Mouse (Mus musculus): Measurements from ENCODE around the gene Atp7a. TPM values are rescaled to one million over a fixed set of nuclear protein-coding genes. Genes with fewer than 3 reads are reported as not detected.
"Not testable (repeated sequence)": the region's sequence is repeated elsewhere in the genome, so short reads cannot be mapped to it uniquely, and the experiment has no call there.

The Atp7a gene
- 11.7 and 13.4 TPM in 2 replicates for polyA plus RNA-seq (2015; fragmentation: Nextera tagmentation; extraction: Ambion mirVana)

DNA sequence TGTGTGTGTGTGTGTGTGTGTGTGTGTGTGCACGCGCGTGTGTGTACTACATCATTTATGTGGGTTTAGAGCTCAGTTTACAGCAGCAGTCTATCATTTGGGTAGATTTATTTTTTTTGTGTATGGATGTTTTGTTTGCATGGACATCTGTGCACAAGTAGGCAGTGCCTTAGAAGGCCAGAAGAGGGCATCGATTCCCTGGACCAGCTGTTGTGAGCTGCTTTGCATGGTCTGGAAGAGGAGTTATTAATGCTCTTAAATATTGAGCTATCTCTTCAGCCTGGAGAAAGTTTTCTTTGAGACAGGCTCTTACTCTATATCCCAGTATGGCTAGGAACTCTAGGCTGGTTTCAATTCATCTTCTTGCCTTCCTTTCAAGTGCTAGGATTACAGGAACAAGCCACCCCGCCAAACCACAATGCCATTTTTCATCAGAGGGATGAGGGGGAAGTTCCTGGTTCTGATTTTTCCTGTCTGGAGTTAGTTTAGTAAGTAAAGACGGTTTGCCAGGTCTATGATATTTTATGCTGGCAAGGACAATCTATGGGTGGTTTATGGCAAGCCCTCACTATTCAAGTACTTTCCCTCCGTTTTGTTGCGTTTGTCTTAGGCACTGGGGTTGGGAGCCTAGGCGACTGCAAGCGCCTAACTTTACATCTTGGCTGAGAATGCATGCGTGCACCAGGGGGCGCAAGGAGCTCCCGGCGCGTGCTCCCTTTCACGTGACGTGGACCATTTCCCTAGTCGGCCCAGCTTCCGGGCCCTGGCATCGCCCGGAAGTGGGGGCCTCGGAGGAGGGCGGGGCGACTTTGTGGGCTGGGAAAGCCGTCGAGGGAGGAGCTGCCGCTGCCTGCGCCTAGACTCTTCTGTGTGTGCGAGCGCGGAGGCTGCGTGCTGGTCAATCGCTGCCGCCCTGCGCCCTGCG is at the start of gene Atp7a:
TSS of gene Atp7a (plus strand) at position 859 of the 925 bp plus-strand sequence.
- H3K4me1 ChIP-seq = peaks cover 7% of the 10 kb centered on the region
- H3K4me2 ChIP-seq = peak within 1 kb of the TSS; percentile 67
- peak; percentile 94 for ATAC-seq (ENCODE audit: extremely low read depth, insufficient number of reproducible peaks, low FRiP score, low TSS enrichment)
- H3K4me3 ChIP-seq = peak within 1 kb of the TSS; percentile 60
- WGBS = 11% methylated on average over 36 of the region's 36 CpGs
- peak within 1 kb of the TSS; percentile 78 for H3K27ac ChIP-seq (replicated peaks)
- no peaks in the 10 kb centered on the region for H3K9me3 ChIP-seq
- peak within 1 kb of the TSS; percentile 85 for H3K9ac ChIP-seq
- peaks cover 12% of the 10 kb centered on the region; the same call in 1 of the 2 replicates for H3K36me3 ChIP-seq
- H3K27me3 ChIP-seq (replicated peaks) = no peaks in the 10 kb centered on the region

DNA sequence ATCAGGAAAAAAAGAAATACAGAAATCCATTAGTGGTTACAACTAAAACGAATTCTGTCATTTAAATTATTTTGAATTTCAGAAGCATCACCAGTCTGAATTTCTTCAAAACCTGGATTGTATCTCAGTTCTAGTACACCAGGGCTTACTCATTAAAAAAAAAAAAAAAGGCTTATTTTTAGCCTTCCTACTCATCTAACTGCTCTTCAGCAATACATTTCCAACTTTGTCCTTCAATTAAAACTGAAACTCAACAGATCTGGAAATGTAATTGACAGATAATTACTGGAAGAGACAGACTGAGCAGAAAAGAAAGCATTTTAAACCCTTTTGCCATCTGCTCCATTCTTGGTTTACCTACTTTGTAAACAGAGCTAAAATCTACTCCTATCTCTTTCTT is 25.5 kb upstream of the Atp7a start:
- no peaks in the 10 kb centered on the region for H3K9me3 ChIP-seq
- WGBS = 68% methylated on average over 1 of the region's 1 CpGs
- no peak overlapping the region for H3K27ac ChIP-seq (replicated peaks)
- H3K4me2 ChIP-seq = no peak overlapping the region
- no peaks in the 10 kb centered on the region for H3K4me1 ChIP-seq
- H3K36me3 ChIP-seq = peaks cover 15% of the 10 kb centered on the region
- H3K27me3 ChIP-seq (replicated peaks) = no peaks in the 10 kb centered on the region
- no peak overlapping the region for H3K9ac ChIP-seq
- H3K4me3 ChIP-seq = no peak overlapping the region
- no peak for ATAC-seq (ENCODE audit: extremely low read depth, insufficient number of reproducible peaks, low FRiP score, low TSS enrichment)

DNA sequence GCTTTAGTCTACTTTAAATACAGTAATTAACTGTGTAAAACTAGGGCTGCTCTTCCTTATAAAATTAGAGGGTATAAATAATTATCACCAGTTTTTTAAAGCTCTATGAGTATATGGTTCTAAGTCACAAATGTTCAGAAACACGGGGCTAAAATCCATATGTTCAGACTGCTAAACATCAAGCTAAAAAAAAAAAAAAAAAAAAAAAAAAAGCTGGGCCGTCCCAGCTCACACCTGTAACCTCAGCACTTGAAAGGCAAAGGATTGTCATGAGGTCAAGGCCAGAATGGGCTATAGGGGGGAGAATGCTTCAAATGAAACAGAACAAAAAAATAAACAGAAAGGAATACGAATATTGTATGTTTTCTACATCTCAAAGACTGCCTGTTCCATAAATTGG is 16.3 kb upstream of the Atp7a start:
- H3K4me2 ChIP-seq = peak overlapping the region; percentile 66
- peak overlapping the region; percentile 91 for H3K27ac ChIP-seq (replicated peaks)
- 13% methylated on average over 3 of the region's 3 CpGs for WGBS
- no peaks in the 10 kb centered on the region for H3K9me3 ChIP-seq
- peaks cover 17% of the 10 kb centered on the region for H3K4me1 ChIP-seq
- H3K27me3 ChIP-seq (replicated peaks) = no peaks in the 10 kb centered on the region
- no peaks in the 10 kb centered on the region for H3K36me3 ChIP-seq
- ATAC-seq (ENCODE audit: extremely low read depth, insufficient number of reproducible peaks, low FRiP score, low TSS enrichment) = no peak
- peak overlapping the region; percentile 82 for H3K9ac ChIP-seq
- peak overlapping the region; percentile 62 for H3K4me3 ChIP-seq

DNA sequence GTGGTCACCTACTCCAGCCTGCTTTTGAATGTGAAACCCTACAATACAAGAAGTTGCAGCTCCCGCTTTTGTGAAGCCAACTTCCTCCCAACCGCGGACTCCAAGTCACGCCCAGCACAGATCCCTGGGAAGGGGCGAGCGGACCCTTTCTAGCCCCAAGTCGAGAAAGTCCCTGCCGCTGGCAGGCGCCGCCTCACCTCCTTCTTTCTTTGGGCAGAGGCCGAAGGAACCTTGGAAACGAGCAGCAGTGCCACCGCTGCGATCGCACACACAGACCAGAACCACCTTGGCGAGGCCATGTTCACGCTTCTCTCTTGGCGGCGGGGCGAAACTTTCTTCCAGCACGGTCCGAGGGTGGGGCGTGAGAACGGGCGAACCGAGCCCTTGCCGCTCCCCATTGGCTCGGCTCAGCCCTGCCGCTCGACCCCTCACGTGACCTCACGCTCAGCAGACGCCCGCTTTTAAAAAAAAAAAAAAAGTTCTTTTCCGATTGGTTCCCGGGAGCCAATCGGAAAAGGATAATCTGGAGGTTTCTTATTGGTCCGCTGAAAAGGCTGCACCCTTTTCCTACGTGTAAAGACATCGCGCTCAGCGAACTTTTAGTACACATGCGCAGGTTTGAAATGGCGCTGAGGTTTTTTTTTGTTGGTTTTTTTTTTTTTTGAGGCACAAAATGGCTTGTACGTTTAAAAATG is 15.5 kb upstream of the Atp7a start, which contains the start of gene Magt1:
TSS of gene Magt1 (minus strand) at position 442 of the 695 bp plus-strand sequence.
- 10% methylated on average over 41 of the region's 45 CpGs for WGBS
- Histone ChIP-seq H3K4me2 (peak within 1 kb of the TSS; percentile 66), H3K4me1 (peaks cover 17% of the 10 kb centered on the region), H3K9ac (peak within 1 kb of the TSS; percentile 82), H3K36me3 (no peaks in the 10 kb centered on the region), H3K27me3 (replicated peaks) (no peaks in the 10 kb centered on the region), H3K9me3 (no peaks in the 10 kb centered on the region), H3K27ac (replicated peaks) (peak within 1 kb of the TSS; percentile 91), H3K4me3 (peak within 1 kb of the TSS; percentile 62)
- peak; percentile 96 for ATAC-seq (ENCODE audit: extremely low read depth, insufficient number of reproducible peaks, low FRiP score, low TSS enrichment)

DNA sequence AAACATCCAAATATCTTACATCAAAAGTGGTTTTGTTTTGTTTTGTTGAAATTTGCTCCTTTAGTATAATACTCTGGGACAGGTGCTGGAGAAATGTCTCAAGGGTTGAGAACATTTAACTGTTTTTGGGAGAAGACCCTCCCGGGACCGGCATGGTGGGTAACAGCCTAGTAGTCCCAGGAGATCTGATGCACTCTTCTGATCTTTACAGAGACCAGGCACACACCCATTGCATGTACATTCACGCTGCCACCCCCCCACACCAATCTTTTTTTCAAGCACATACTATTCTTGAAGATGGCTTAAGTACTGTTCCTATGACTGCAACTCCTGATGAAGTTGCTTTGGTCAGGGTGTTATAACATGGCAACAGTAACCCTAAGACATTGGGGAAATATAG is 14.5 kb upstream of the Atp7a start:
- Histone ChIP-seq H3K4me1 (peaks cover 17% of the 10 kb centered on the region), H3K9ac (peak overlapping the region; percentile 72; the same call in 1 of the 2 replicates), H3K36me3 (no peaks in the 10 kb centered on the region; the same call in 1 of the 2 replicates), H3K9me3 (no peaks in the 10 kb centered on the region), H3K27me3 (replicated peaks) (no peaks in the 10 kb centered on the region), H3K4me3 (peak overlapping the region; percentile 39), H3K27ac (replicated peaks) (peak overlapping the region; percentile 82), H3K4me2 (peak overlapping the region; percentile 65)
- ATAC-seq (ENCODE audit: extremely low read depth, insufficient number of reproducible peaks, low FRiP score, low TSS enrichment) = no peak
- 68% methylated on average over 3 of the region's 3 CpGs for WGBS

DNA sequence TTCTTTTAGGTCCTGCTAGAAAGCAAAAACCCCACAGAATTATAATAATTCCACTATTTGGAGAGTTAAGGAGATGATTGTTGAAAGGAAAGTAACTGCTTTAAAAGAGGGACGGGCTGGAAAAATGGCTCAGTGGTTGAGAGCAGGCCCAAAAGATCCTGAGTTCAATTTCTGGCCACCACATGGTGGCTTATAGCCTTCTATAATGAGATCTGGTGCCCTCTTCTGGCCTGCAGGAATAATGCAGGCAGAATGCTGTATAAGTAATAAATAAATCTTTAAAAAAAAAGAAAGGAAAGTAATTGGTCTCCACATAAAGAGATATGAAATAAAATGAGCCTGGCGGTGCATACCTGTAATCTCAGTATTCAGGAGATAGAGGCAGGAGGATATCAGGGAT is 13.9 kb upstream of the Atp7a start:
- H3K27ac ChIP-seq (replicated peaks) = no peak overlapping the region
- H3K4me1 ChIP-seq = peaks cover 17% of the 10 kb centered on the region
- H3K4me2 ChIP-seq = no peak overlapping the region
- H3K9me3 ChIP-seq = no peaks in the 10 kb centered on the region
- H3K9ac ChIP-seq = no peak overlapping the region
- no peak overlapping the region for H3K4me3 ChIP-seq
- ATAC-seq (ENCODE audit: extremely low read depth, insufficient number of reproducible peaks, low FRiP score, low TSS enrichment) = no peak
- H3K27me3 ChIP-seq (replicated peaks) = no peaks in the 10 kb centered on the region
- H3K36me3 ChIP-seq = peaks cover 2% of the 10 kb centered on the region; the same call in 1 of the 2 replicates
- WGBS = 24% methylated on average over 2 of the region's 2 CpGs

DNA sequence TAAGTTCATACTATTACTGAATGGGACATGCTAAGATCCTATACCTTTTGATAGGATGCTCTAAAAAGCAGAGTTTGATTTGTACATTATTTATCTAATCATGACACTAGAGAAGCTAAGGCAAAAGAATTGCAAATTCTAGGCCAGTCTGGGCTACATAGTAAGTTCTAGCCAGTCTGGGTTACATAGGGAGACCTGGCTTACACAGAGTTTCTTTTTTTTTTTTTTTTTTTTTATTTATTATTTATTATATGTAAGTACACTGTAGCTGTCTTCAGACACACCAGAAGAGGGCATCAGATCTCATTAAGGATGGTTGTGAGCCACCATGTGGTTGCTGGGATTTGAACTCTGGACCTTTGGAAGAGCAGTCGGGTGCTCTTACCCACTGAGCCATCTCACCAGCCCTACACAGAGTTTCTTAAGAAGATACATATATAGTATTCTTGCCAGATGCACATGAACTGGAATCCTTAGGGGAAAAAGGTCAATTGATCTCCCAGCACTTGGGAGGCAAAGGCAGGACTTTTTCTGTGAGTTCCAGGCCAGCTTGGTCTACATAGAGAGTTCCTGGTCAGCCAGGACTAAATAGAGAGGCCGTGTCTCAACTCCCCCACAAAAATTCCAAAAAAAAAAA is 12.2 kb upstream of the Atp7a start:
- Histone ChIP-seq H3K4me2 (peak overlapping the region; percentile 65), H3K4me3 (peak overlapping the region; percentile 68; the same call in 1 of the 2 replicates), H3K4me1 (peaks cover 10% of the 10 kb centered on the region), H3K36me3 (peaks cover 15% of the 10 kb centered on the region)
- not testable (repeated sequence) for H3K9ac ChIP-seq; H3K27ac ChIP-seq (replicated peaks); H3K27me3 ChIP-seq (replicated peaks); H3K9me3 ChIP-seq; ATAC-seq (ENCODE audit: extremely low read depth, insufficient number of reproducible peaks, low FRiP score, low TSS enrichment)
- WGBS = 53% methylated on average over 2 of the region's 2 CpGs

DNA sequence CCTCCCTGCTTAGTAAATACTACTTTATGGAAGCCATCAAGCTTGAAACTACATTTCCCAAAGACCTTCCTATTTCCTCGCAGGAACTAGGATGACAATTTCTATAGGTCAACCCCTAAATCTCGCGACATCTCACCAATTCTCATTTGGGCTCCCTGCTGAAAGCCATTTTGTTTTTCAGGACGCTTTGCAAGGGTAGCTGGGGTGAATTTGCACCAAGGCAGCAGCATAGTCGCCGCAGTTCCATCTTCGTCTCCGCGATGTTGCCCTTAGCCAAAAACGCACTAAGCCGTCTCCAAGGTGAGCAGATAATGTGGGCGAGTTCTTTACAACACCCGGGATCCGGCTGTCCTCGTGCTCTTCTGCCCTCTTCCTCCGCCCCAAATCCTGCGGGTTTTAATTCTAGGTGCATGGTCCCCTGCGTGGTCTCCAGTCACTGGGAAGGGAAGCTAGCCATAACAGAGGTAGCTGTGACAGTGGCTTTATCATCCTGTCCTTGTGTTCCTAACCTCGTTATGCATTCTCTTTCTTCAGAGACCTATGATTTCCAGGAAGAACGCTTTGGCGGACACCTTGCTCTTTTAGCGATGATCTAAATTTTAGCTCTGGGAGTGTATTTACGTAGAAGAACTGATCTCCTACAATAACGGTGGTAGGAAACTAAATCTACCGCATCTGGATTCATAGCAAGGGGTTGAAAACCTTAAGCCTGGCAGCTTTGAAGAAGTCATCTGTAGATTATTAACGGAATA is 11.3 kb upstream of the Atp7a start, which contains the start of gene Cox7b:
TSS of gene Cox7b (plus strand) at position 130 of the 752 bp plus-strand sequence.
- 10% methylated on average over 26 of the region's 26 CpGs for WGBS

DNA sequence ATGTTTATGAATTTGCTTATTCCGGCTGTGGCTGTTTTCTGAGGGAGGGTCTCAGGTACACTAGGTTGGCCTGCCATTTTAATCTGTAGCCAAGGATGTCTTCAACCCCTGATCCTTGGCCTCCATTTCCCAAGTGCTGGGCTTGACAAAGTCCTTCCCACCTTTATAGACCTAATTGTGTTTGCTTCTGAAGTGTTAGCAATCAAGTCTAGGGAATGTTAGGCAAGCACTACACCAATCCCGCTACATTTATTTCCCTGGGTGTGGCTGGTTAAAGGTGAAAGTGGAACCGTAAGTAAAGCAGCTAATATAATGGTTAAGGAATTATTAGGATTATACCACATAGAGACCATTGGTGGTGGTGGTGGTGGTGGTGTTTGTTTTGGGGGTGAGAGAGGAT is 10.0 kb upstream of the Atp7a start:
- Histone ChIP-seq H3K27ac (replicated peaks) (no peak overlapping the region), H3K27me3 (replicated peaks) (no peaks in the 10 kb centered on the region), H3K4me3 (peak overlapping the region; percentile 68), H3K36me3 (peaks cover 35% of the 10 kb centered on the region), H3K9me3 (no peaks in the 10 kb centered on the region), H3K9ac (peak overlapping the region; percentile 73), H3K4me2 (peak overlapping the region; percentile 65), H3K4me1 (peaks cover 5% of the 10 kb centered on the region; the same call in 1 of the 2 replicates)
- ATAC-seq (ENCODE audit: extremely low read depth, insufficient number of reproducible peaks, low FRiP score, low TSS enrichment) = no peak
- 66% methylated on average over 3 of the region's 3 CpGs for WGBS

More for the DNA sequence above, 11.3 kb upstream of the Atp7a start, which contains the start of gene Cox7b:
- ATAC-seq (ENCODE audit: extremely low read depth, insufficient number of reproducible peaks, low FRiP score, low TSS enrichment) = no peak
- peak within 1 kb of the TSS; percentile 91 for H3K27ac ChIP-seq (replicated peaks)
- H3K4me2 ChIP-seq = peak within 1 kb of the TSS; percentile 65
- no peaks in the 10 kb centered on the region for H3K27me3 ChIP-seq (replicated peaks)
- peak within 1 kb of the TSS; percentile 88 for H3K9ac ChIP-seq
- peaks cover 5% of the 10 kb centered on the region; the same call in 1 of the 2 replicates for H3K4me1 ChIP-seq
- peaks cover 23% of the 10 kb centered on the region for H3K36me3 ChIP-seq
- H3K4me3 ChIP-seq = peak within 1 kb of the TSS; percentile 68
- H3K9me3 ChIP-seq = no peaks in the 10 kb centered on the region

DNA sequence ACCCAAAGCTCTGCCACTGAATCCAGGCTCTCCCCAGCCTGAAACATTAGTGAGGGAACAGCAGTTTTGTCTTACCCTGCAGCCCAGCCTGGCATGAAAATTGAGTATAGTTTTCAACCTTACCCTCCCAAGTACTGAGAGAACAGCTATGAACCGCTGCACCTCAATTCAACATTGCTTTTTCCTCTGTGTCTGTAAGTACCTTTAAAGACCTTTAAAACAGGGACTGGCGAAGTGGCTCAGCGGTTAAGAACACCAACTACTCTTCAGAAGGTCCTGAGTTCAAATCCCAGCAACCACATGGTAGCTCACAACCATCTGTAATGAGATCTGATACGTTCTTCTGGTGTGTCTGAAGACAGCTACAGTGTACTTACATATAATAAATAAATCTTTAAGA is 9.6 kb upstream of the Atp7a start:
- Histone ChIP-seq H3K9ac (no peak overlapping the region), H3K27me3 (replicated peaks) (no peaks in the 10 kb centered on the region), H3K36me3 (peaks cover 37% of the 10 kb centered on the region), H3K4me2 (peak overlapping the region; percentile 65), H3K9me3 (no peaks in the 10 kb centered on the region), H3K27ac (replicated peaks) (no peak overlapping the region), H3K4me3 (peak overlapping the region; percentile 68), H3K4me1 (peaks cover 5% of the 10 kb centered on the region; the same call in 1 of the 2 replicates)
- no peak for ATAC-seq (ENCODE audit: extremely low read depth, insufficient number of reproducible peaks, low FRiP score, low TSS enrichment)
- WGBS = 88% methylated on average over 4 of the region's 4 CpGs

All from heart, embryonic 13.5 days (tissue).